12 mouse cellular contexts compared by ENCODE assay signal in genomic region chr12:31267363-31267762, GRCm38 (mm10). TPM values are rescaled to one million over a fixed set of nuclear protein-coding genes. Genes with fewer than 3 reads are reported as not detected.
A peak's percentile ranks its signal among the peaks of the same experiment; 100 is the strongest.
DNase-seq lines count a peak whose midpoint lies in the region; ATAC-seq lines count a peak whose summit lies in the region.
"Had no signal": no experiment of that assay in that cellular context is flagged by ENCODE, and none has a peak within 500 bp of the region (broad histone marks: within the 10 kb centered on the region; RNA-seq: fewer than 3 reads in every experiment).

No protein-coding gene starts in this region.

- 71% methylated on average over 4 of the region's 4 CpGs for WGBS in hindbrain, embryonic 14.5 days
- 61% methylated on average over 4 of the region's 4 CpGs for WGBS in hindbrain, embryonic 11.5 days
- 31% methylated on average over 4 of the region's 4 CpGs for WGBS in embryonic facial prominence, embryonic 15.5 days
- 20% methylated on average over 4 of the region's 4 CpGs for WGBS in limb, embryonic 13.5 days

- H3K36me3 ChIP-seq in hindbrain, embryonic 14.5 days (replicated peaks; ENCODE audit: control insufficient read depth, insufficient read depth) = no peaks in the 10 kb centered on the region
- no peaks in the 10 kb centered on the region for H3K36me3 ChIP-seq in hindbrain, embryonic 11.5 days (ENCODE audit: control insufficient read depth, insufficient read depth, low read length)
- peaks cover 17% of the 10 kb centered on the region for H3K36me3 ChIP-seq in embryonic facial prominence, embryonic 15.5 days
- H3K36me3 ChIP-seq in limb, embryonic 13.5 days = peaks cover 31% of the 10 kb centered on the region
- H3K36me3 ChIP-seq: liver, embryonic 13.5 days had no signal

- H3K9ac ChIP-seq in hindbrain, embryonic 14.5 days = no peak overlapping the region
- H3K9ac ChIP-seq in hindbrain, embryonic 11.5 days (ENCODE audit: low read depth, low read length) = no peak overlapping the region
- no peak overlapping the region for H3K9ac ChIP-seq in embryonic facial prominence, embryonic 15.5 days
- no peak overlapping the region for H3K9ac ChIP-seq in limb, embryonic 13.5 days
- H3K9ac ChIP-seq: liver, embryonic 13.5 days had no signal

- peaks cover 60% of the 10 kb centered on the region for H3K27me3 ChIP-seq in hindbrain, embryonic 14.5 days (ENCODE audit: control insufficient read depth, insufficient read depth, low read length)
- peaks cover 32% of the 10 kb centered on the region for H3K27me3 ChIP-seq in hindbrain, embryonic 11.5 days (ENCODE audit: control insufficient read depth, insufficient read depth, low read length)
- no peaks in the 10 kb centered on the region for H3K27me3 ChIP-seq in embryonic facial prominence, embryonic 15.5 days
- peaks cover 13% of the 10 kb centered on the region for H3K27me3 ChIP-seq in limb, embryonic 13.5 days

- intact Hi-C loops in left cerebral cortex, postnatal 36 days (cut with DNase I) = loop anchor here (5.0 kb wide), 1 partner anchor 100 kb away; no protein-coding TSS in a partner anchor

- peaks cover 12% of the 10 kb centered on the region; the same call in 1 of the 2 replicates for H3K4me1 ChIP-seq in hindbrain, embryonic 14.5 days (replicated peaks; ENCODE audit: control insufficient read depth, insufficient read depth, low read length)
- H3K4me1 ChIP-seq in hindbrain, embryonic 11.5 days (replicated peaks; ENCODE audit: control insufficient read depth, insufficient read depth, low read length) = peaks cover 2% of the 10 kb centered on the region; the same call in 1 of the 2 replicates
- H3K4me1 ChIP-seq in brown adipose tissue, adult 24 weeks (ENCODE audit: control insufficient read depth, insufficient read depth, insufficient read length, low read length) = peaks cover 20% of the 10 kb centered on the region
- peaks cover 53% of the 10 kb centered on the region for H3K4me1 ChIP-seq in embryonic facial prominence, embryonic 15.5 days
- peaks cover 62% of the 10 kb centered on the region for H3K4me1 ChIP-seq in limb, embryonic 13.5 days

- no peak overlapping the region for H3K27ac ChIP-seq in hindbrain, embryonic 14.5 days
- no peak overlapping the region for H3K27ac ChIP-seq in hindbrain, embryonic 11.5 days (ENCODE audit: low read depth, low read length)
- H3K27ac ChIP-seq in brown adipose tissue, adult 24 weeks (replicated peaks; ENCODE audit: low read depth, low read length) = no peak overlapping the region
- no peak overlapping the region for H3K27ac ChIP-seq in embryonic facial prominence, embryonic 15.5 days (replicated peaks)
- no peak overlapping the region for H3K27ac ChIP-seq in limb, embryonic 13.5 days
- H3K27ac ChIP-seq: liver, embryonic 13.5 days had no signal

- no peak for ATAC-seq in hindbrain, embryonic 14.5 days (ENCODE audit: low FRiP score)
- no peak for ATAC-seq in hindbrain, embryonic 11.5 days (ENCODE audit: low FRiP score)
- no peak for ATAC-seq in embryonic facial prominence, embryonic 15.5 days (ENCODE audit: insufficient number of reproducible peaks, low FRiP score, low TSS enrichment, low read depth)
- ATAC-seq in limb, embryonic 13.5 days (ENCODE audit: low FRiP score, low read depth) = no peak
- no peak for ATAC-seq in erythroid progenitor cell, adult 5-6 weeks (replicated peaks; ENCODE audit: low FRiP score, poor library complexity, severe bottlenecking)

- H3K9me3 ChIP-seq in hindbrain, embryonic 14.5 days (ENCODE audit: control insufficient read depth, low read length) = no peaks in the 10 kb centered on the region
- H3K9me3 ChIP-seq in hindbrain, embryonic 11.5 days (ENCODE audit: control insufficient read depth, low read length) = no peaks in the 10 kb centered on the region
- H3K9me3 ChIP-seq in embryonic facial prominence, embryonic 15.5 days (replicated peaks) = no peaks in the 10 kb centered on the region
- H3K9me3 ChIP-seq in limb, embryonic 13.5 days = no peaks in the 10 kb centered on the region
- H3K9me3 ChIP-seq: liver, embryonic 13.5 days had no signal

- peak overlapping the region; percentile 97 for H3K4me2 ChIP-seq in hindbrain, embryonic 14.5 days (replicated peaks)
- no peak overlapping the region for H3K4me2 ChIP-seq in hindbrain, embryonic 11.5 days (replicated peaks; ENCODE audit: low read depth, low read length)
- H3K4me2 ChIP-seq in embryonic facial prominence, embryonic 15.5 days (replicated peaks) = peak overlapping the region; percentile 82
- peak overlapping the region; percentile 89 for H3K4me2 ChIP-seq in limb, embryonic 13.5 days (replicated peaks)

- DNase-seq in hindbrain, embryonic 14.5 days (ENCODE audit: low spot score) = no peak
- DNase-seq in hindbrain, embryonic 11.5 days (ENCODE audit: low spot score) = no peak
- no peak for DNase-seq in left cerebral cortex, postnatal 36 days (ENCODE audit: low spot score in 2 of 2)
- DNase-seq: adrenal gland, adult 8-10 months; cerebellum, adult 2 months; liver, embryonic 13.5 days; thymus, postnatal 4 days had no signal

- H3K4me3 ChIP-seq in hindbrain, embryonic 14.5 days (replicated peaks; ENCODE audit: low read length) = peak overlapping the region; percentile 54; the same call in 1 of the 2 replicates
- no peak overlapping the region for H3K4me3 ChIP-seq in hindbrain, embryonic 11.5 days (ENCODE audit: low read depth, low read length)
- peak overlapping the region; percentile 82; the same call in 1 of the 2 replicates for H3K4me3 ChIP-seq in brown adipose tissue, adult 24 weeks (ENCODE audit: insufficient read depth, low read depth, low read length)
- H3K4me3 ChIP-seq in embryonic facial prominence, embryonic 15.5 days (replicated peaks) = peak overlapping the region; percentile 68
- peak overlapping the region; percentile 69 for H3K4me3 ChIP-seq in limb, embryonic 13.5 days

RNA-seq across cellular contexts. Expression of gene Lamb1, which starts 2.3 kb away (rescaled TPM):
- 20.9 and 22.0 TPM in 2 replicates for polyA plus RNA-seq in hindbrain, embryonic 14.5 days (2014; fragmentation: Nextera tagmentation; extraction: Ambion mirVana)
- 21.2 and 21.7 TPM in 2 replicates for polyA plus RNA-seq in hindbrain, embryonic 11.5 days (2014; fragmentation: Nextera tagmentation; extraction: Ambion mirVana)
- 28.5 and 41.1 TPM in 2 replicates for polyA plus RNA-seq in brown adipose tissue, adult 24 weeks (2012; ENCODE audit: insufficient read depth, insufficient read length, missing spikeins)
- 68.5 and 70.9 TPM in 2 replicates for polyA plus RNA-seq in embryonic facial prominence, embryonic 15.5 days (2015; fragmentation: Nextera tagmentation; extraction: Ambion mirVana)
- 62.1 and 71.9 TPM in 2 replicates for polyA plus RNA-seq in limb, embryonic 13.5 days (2015; fragmentation: Nextera tagmentation; extraction: Ambion mirVana)
- total RNA-seq in erythroid progenitor cell, adult 5-6 weeks (2015; ENCODE audit: low replicate concordance) = 1.1 TPM in 1 of 2 replicates, not detected in the other
- total RNA-seq in erythroid progenitor cell, adult 5-6 weeks (2017; ENCODE audit: low replicate concordance) = 0.64 and 1.1 TPM in 2 replicates
- 10 to 100 TPM; 12.4 to 16.5 TPM for total RNA-seq in left cerebral cortex, postnatal 36 days (2021)
- total RNA-seq: MEL had no signal

RNA-seq across cellular contexts. Expression of gene Gm6993, which starts 26.8 kb away (rescaled TPM):
- polyA plus RNA-seq in hindbrain, embryonic 14.5 days (2014; fragmentation: Nextera tagmentation; extraction: Ambion mirVana) = not detected in 2 replicates
- polyA plus RNA-seq in hindbrain, embryonic 11.5 days (2014; fragmentation: Nextera tagmentation; extraction: Ambion mirVana) = not detected in 2 replicates
- polyA plus RNA-seq in brown adipose tissue, adult 24 weeks (2012; ENCODE audit: insufficient read depth, insufficient read length, missing spikeins) = not detected in 2 replicates
- polyA plus RNA-seq in embryonic facial prominence, embryonic 15.5 days (2015; fragmentation: Nextera tagmentation; extraction: Ambion mirVana) = not detected in 2 replicates
- polyA plus RNA-seq in limb, embryonic 13.5 days (2015; fragmentation: Nextera tagmentation; extraction: Ambion mirVana) = not detected in 2 replicates
- not detected in 2 replicates for total RNA-seq in erythroid progenitor cell, adult 5-6 weeks (2015; ENCODE audit: low replicate concordance)
- total RNA-seq in erythroid progenitor cell, adult 5-6 weeks (2017; ENCODE audit: low replicate concordance) = not detected in 2 replicates
- not detected for total RNA-seq in left cerebral cortex, postnatal 36 days (2021)
- total RNA-seq: adrenal gland, adult 8-10 months; MEL had no signal
- polyA plus RNA-seq: cerebellum, adult 2 months; liver, embryonic 13.5 days had no signal
